In the genomic region with DNA sequence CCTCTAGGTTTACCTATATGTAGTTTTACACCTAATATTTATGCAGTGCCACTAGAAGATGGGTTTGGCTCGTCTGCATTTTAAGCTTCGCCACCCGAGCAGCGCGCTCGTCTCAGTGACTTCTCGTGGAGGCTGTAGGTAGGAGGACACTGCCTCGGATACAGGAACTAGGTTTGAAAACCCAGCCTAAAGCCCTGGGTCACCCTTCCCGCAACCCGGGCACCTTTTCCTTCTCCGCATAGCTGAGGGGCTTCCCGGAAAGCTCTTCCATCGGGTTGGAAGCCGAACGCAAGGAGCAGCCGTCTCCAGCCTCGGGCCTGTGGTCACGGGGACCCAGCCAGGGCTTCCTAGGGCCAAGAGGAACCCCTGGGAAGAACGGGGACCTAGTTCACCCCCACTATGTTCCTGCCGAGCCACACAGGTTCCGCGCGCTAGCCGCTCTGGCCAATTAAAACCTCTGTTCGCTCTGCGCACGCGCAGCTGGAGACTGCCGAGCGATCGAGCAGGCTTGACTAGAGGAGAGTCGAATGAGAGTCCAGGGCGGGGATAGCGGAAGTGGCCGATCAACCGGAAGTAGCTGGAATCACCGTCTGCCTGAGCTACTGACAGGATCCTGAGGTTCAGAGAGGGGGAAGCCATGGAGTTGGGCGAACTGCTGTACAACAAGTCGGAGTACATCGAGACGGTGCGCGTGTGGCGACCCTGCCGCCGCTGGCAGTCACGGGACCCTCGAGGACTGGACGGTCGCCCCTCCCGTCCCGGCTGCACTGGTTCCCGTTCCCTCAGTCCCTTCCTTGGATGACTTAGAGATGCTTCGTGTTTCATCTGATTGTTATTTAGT, we compare ENCODE assay signal across 8 mouse cellular contexts. TPM values are rescaled to one million over a fixed set of nuclear protein-coding genes. Genes with fewer than 3 reads are reported as not detected.
DNase-seq lines count a peak whose midpoint lies in the region; ATAC-seq and TF ChIP-seq lines count a peak whose summit lies in the region.

A gene (minus strand): TSS at position 489 of the 841 bp plus-strand sequence.
A gene (plus strand): TSS at position 545 of the 841 bp plus-strand sequence.

- H3K27ac ChIP-seq in forebrain, embryonic 16.5 days (ENCODE audit: low read length), result peak within 1 kb of the TSS; percentile 52
- peak within 1 kb of the TSS; percentile 92 for H3K27ac ChIP-seq in layer of hippocampus, adult 2 months
- peak within 1 kb of the TSS; percentile 70 for H3K27ac ChIP-seq in lung, embryonic 14.5 days (ENCODE audit: low read depth)
- peak within 1 kb of the TSS; percentile 0; the same call in 1 of the 2 replicates for H3K27ac ChIP-seq in olfactory bulb, adult 2 months (ENCODE audit: insufficient read depth, low read depth, low read length)
- no peak within 1 kb of the TSS for H3K27ac ChIP-seq in thymus, adult 2 months (ENCODE audit: control insufficient read depth, insufficient read depth, low read length)

- peaks cover 63% of the 10 kb centered on the region for H3K36me3 ChIP-seq in G1E (replicated peaks)
- H3K36me3 ChIP-seq in forebrain, embryonic 16.5 days (ENCODE audit: control insufficient read depth, insufficient read depth), result peaks cover 12% of the 10 kb centered on the region; the same call in 1 of the 2 replicates
- peaks cover 45% of the 10 kb centered on the region for H3K36me3 ChIP-seq in lung, embryonic 14.5 days (ENCODE audit: insufficient read depth)
- peaks cover 19% of the 10 kb centered on the region for H3K36me3 ChIP-seq in thymus, adult 2 months (ENCODE audit: control insufficient read depth, insufficient read depth, low read length)

- intact Hi-C loops in heart, postnatal 36 days (cut with DNase I), result loop anchor here (2.0 kb wide), 2 partner anchors 30 to 66 kb away; a partner anchor contains a TSS

- peak within 1 kb of the TSS; percentile 80 for H3K9ac ChIP-seq in forebrain, embryonic 16.5 days (replicated peaks; ENCODE audit: low read depth, low read length)
- peak within 1 kb of the TSS; percentile 87 for H3K9ac ChIP-seq in lung, embryonic 14.5 days

- peak within 1 kb of the TSS; percentile 78 for H3K4me2 ChIP-seq in forebrain, embryonic 16.5 days (ENCODE audit: low read length)
- H3K4me2 ChIP-seq in lung, embryonic 14.5 days, result peak within 1 kb of the TSS; percentile 69

- ATAC-seq in G1E (ENCODE audit: extremely low read depth, insufficient number of reproducible peaks, low FRiP score, poor library complexity, severe bottlenecking), result peak; percentile 94
- peak; percentile 98 for ATAC-seq in forebrain, embryonic 16.5 days
- ATAC-seq in lung, embryonic 14.5 days (ENCODE audit: insufficient read depth), result peak; percentile 99

- H3K4me3 ChIP-seq in G1E (ENCODE audit: low read depth, low read length), result peak within 1 kb of the TSS; percentile 89
- peak within 1 kb of the TSS; percentile 79 for H3K4me3 ChIP-seq in forebrain, embryonic 16.5 days (replicated peaks; ENCODE audit: low read length)
- H3K4me3 ChIP-seq in layer of hippocampus, adult 2 months, result peak within 1 kb of the TSS; percentile 93
- peak within 1 kb of the TSS; percentile 91 for H3K4me3 ChIP-seq in lung, embryonic 14.5 days (ENCODE audit: low read depth, low read length)
- peak within 1 kb of the TSS; percentile 62 for H3K4me3 ChIP-seq in olfactory bulb, adult 2 months (ENCODE audit: insufficient read depth, low read depth, low read length)
- H3K4me3 ChIP-seq in thymus, adult 2 months (ENCODE audit: control insufficient read depth, insufficient read depth, low read length), result peak within 1 kb of the TSS; percentile 72

- H3K4me1 ChIP-seq in G1E (ENCODE audit: insufficient read depth, low read depth, low read length), result peaks cover 19% of the 10 kb centered on the region
- H3K4me1 ChIP-seq in forebrain, embryonic 16.5 days (replicated peaks; ENCODE audit: control insufficient read depth, insufficient read depth, low read length), result peaks cover 7% of the 10 kb centered on the region
- H3K4me1 ChIP-seq in lung, embryonic 14.5 days (ENCODE audit: insufficient read depth), result peaks cover 3% of the 10 kb centered on the region; the same call in 1 of the 2 replicates
- H3K4me1 ChIP-seq in olfactory bulb, adult 2 months (ENCODE audit: control insufficient read depth, insufficient read depth, low read length), result no peaks in the 10 kb centered on the region
- H3K4me1 ChIP-seq in thymus, adult 2 months (replicated peaks; ENCODE audit: control insufficient read depth, insufficient read depth, low read length), result peaks cover 2% of the 10 kb centered on the region; the same call in 1 of the 2 replicates

- peak; percentile 65 for TF ChIP-seq POLR2A in olfactory bulb, adult 2 months (IDR thresholded peaks at IDR 0.05; ENCODE audit: insufficient read depth, low read depth, low read length)
- TF ChIP-seq POLR2A in thymus, adult 2 months (IDR thresholded peaks at IDR 0.05; ENCODE audit: control insufficient read depth, extremely low read depth, insufficient read depth, low read length, poor library complexity), result peak; percentile 82

- 0% methylated on average over 54 of the region's 54 CpGs for WGBS in forebrain, embryonic 16.5 days
- under 1% methylated on average over 54 of the region's 54 CpGs for WGBS in lung, embryonic 14.5 days
- under 1% methylated on average over 54 of the region's 54 CpGs for WGBS in olfactory bulb, adult 2 months
- WGBS in thymus, adult 2 months, result under 1% methylated on average over 54 of the region's 54 CpGs

- H3K9me3 ChIP-seq in G1E (replicated peaks), result no peaks in the 10 kb centered on the region
- H3K9me3 ChIP-seq in forebrain, embryonic 16.5 days (ENCODE audit: control insufficient read depth, low read length), result no peaks in the 10 kb centered on the region
- H3K9me3 ChIP-seq in lung, embryonic 14.5 days (ENCODE audit: low read depth, low read length), result no peaks in the 10 kb centered on the region

- no peaks in the 10 kb centered on the region for H3K27me3 ChIP-seq in G1E (ENCODE audit: insufficient read depth, low read length)
- H3K27me3 ChIP-seq in forebrain, embryonic 16.5 days (replicated peaks; ENCODE audit: control insufficient read depth, insufficient read depth, low read length), result no peaks in the 10 kb centered on the region
- no peaks in the 10 kb centered on the region for H3K27me3 ChIP-seq in lung, embryonic 14.5 days (ENCODE audit: insufficient read depth, low read length)
- H3K27me3 ChIP-seq in thymus, adult 2 months (ENCODE audit: control insufficient read depth, insufficient read depth, low read length), result no peaks in the 10 kb centered on the region

- DNase-seq in G1E (ENCODE audit: low spot score), result peak; percentile 69
- peak; percentile 97 to 99 for DNase-seq in cerebellum, adult 18-20 months
- peak; percentile 98 to 99 for DNase-seq in heart, postnatal 36 days
- DNase-seq in layer of hippocampus, adult 2 months (ENCODE audit: low spot score in 2 of 2), result peak; percentile 97 to 98
- DNase-seq in lung, embryonic 14.5 days, result peak; percentile 99
- DNase-seq in thymus, adult 2 months, result peak; percentile 100

- no peak for TF ChIP-seq CTCF in G1E (IDR thresholded peaks at IDR 0.05; ENCODE audit: low read depth, low read length)
- TF ChIP-seq CTCF in layer of hippocampus, adult 2 months (conservative IDR thresholded peaks at IDR 0.05), result no peak
- TF ChIP-seq CTCF in lung, embryonic 14.5 days (IDR thresholded peaks at IDR 0.05; ENCODE audit: low read depth), result no peak
- TF ChIP-seq CTCF in olfactory bulb, adult 2 months (IDR thresholded peaks at IDR 0.05; ENCODE audit: insufficient read depth, low read depth, low read length), result no peak
- TF ChIP-seq CTCF in thymus, adult 2 months (IDR thresholded peaks at IDR 0.05; ENCODE audit: borderline replicate concordance, control insufficient read depth, extremely low read depth, insufficient read depth, low read length, poor library complexity), result 0 out of 2 replicates have a peak, but pooled peaks have one; percentile 42

RNA-seq across cellular contexts. Expression of the first gene that starts in this region (rescaled TPM):
- total RNA-seq in G1E (2014; fragmentation: Nextera tagmentation) (46.1 and 49.8 TPM in 2 replicates), G1E (2017) (31.0 and 41.1 TPM in 2 replicates)
- polyA plus RNA-seq in G1E (2012), result 3.7 and 6.4 TPM in 2 replicates
- polyA plus RNA-seq in forebrain, embryonic 16.5 days (2015; fragmentation: Nextera tagmentation; extraction: Ambion mirVana), result 8.8 and 9.2 TPM in 2 replicates
- 1 to 10 TPM in 1 of 2 experiments, under 1 TPM in 1; 0.94 to 1.5 TPM for total RNA-seq in heart, postnatal 36 days (2021)
- 1 to 10 TPM; 1.9 to 2.2 TPM for total RNA-seq in layer of hippocampus, adult 2 months (2021)
- 20.6 and 20.8 TPM in 2 replicates for polyA plus RNA-seq in lung, embryonic 14.5 days (2014; fragmentation: Nextera tagmentation; extraction: Ambion mirVana)
- polyA plus RNA-seq in olfactory bulb, adult 2 months (2012; ENCODE audit: insufficient read depth, insufficient read length, low replicate concordance, missing spikeins), result not detected in 2 replicates
- polyA plus RNA-seq in thymus, adult 2 months (2012; rRNA removed), result 5.9 and 6.1 TPM in 2 replicates

RNA-seq across cellular contexts. Expression of the second gene that starts in this region (rescaled TPM):
- total RNA-seq in G1E (2014; fragmentation: Nextera tagmentation) (66.3 and 96.8 TPM in 2 replicates), G1E (2017) (116 and 125 TPM in 2 replicates)
- 5.7 and 6.2 TPM in 2 replicates for polyA plus RNA-seq in G1E (2012)
- 161 and 170 TPM in 2 replicates for polyA plus RNA-seq in forebrain, embryonic 16.5 days (2015; fragmentation: Nextera tagmentation; extraction: Ambion mirVana)
- total RNA-seq in heart, postnatal 36 days (2021), result 10 to 100 TPM; 26.8 to 29.6 TPM
- 100 to 1,000 TPM; 101 to 104 TPM for total RNA-seq in layer of hippocampus, adult 2 months (2021)
- polyA plus RNA-seq in lung, embryonic 14.5 days (2014; fragmentation: Nextera tagmentation; extraction: Ambion mirVana), result 108 and 119 TPM in 2 replicates
- polyA plus RNA-seq in olfactory bulb, adult 2 months (2012; ENCODE audit: insufficient read depth, insufficient read length, low replicate concordance, missing spikeins), result not detected in 2 replicates
- polyA plus RNA-seq in thymus, adult 2 months (2012; rRNA removed), result 99.5 and 130 TPM in 2 replicates

Comparison
In these comparisons a context has a peak if more than half of its experiments do, and no peak if none do; other contexts are left out.
1. RNA of the first gene that starts in this region (total RNA-seq): 31.0 to 49.8 TPM in G1E; 1.9 to 2.2 TPM in layer of hippocampus, adult 2 months and 0.94 to 1.5 TPM in heart, postnatal 36 days; every median in the first group is over 10 times any median in the second.
2. Peak in every context shown above with its lines, with median percentiles within 50 percentile points of each other: ATAC-seq, DNase-seq and H3K4me3 ChIP-seq.